Mouse (Mus musculus): ENCODE data around the gene Carmil3.

DNA sequence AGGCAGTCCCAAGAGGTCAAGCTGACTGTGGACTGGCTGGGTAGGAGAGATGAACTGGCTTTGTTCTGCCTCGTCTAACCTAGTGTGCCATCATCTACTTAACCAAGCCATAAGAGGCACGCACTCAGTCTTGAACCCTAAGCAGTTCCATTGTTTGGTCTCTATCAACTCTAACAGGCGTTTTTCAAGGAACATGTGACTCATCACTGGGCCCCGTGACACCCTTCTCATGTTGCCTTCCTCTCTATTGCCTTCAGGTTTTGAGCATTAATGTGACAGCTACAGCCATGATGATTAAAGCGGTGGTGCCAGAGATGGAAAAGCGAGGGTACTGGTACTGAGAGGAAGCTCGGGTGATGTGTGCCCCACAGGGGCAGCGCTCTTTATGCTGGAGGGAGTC lies 3.6 kb upstream of the Carmil3 start:
- no peak for TF ChIP-seq CTCF (IDR thresholded peaks at IDR 0.05; ENCODE audit: low read depth, low read length)
- no peak for TF ChIP-seq POLR2A (IDR thresholded peaks at IDR 0.05; ENCODE audit: insufficient read depth, low read length)

Data from ES-Bruce4 (cell line).